Mouse (Mus musculus) kidney, postnatal 14 days (tissue): ENCODE data around the gene Diaph3.

Experiments used
- DNase-seq: peaks from one replicate; pipeline ENCODE4 v3.0.0; 2022; ENCODE audit warnings: mixed read lengths

The Diaph3 gene

GRCm38 (mm10) chr14:86635594-86636140 lies 505.4 kb downstream of the Diaph3 start:
- no peak for DNase-seq

- DNase-seq: no peak
Observed at GRCm38 (mm10) chr14:86635052-86635451, 506.0 kb downstream of the Diaph3 start.

- DNase-seq: no peak
Observed at GRCm38 (mm10) chr14:86633799-86634198, 507.2 kb downstream of the Diaph3 start.

GRCm38 (mm10) chr14:86624816-86625425 lies 516.1 kb downstream of the Diaph3 start:
- no peak for DNase-seq

GRCm38 (mm10) chr14:86619637-86620036 lies 521.4 kb downstream of the Diaph3 start:
- DNase-seq: no peak
